Mouse (Mus musculus) CD4-positive helper T cell, adult 2 months (primary cell): ENCODE measurements around the gene Gimap5.

Experiments
- DNase-seq: peaks from one replicate; pipeline ENCODE4 v3.0.0-alpha.2; 2012; ENCODE audit warnings: low read depth, missing footprints, low spot score

Gimap5 gene

GRCm38 (mm10) chr6:48739780-48740055 is 6.3 kb upstream of the Gimap5 start:
- DNase-seq = peak; percentile 37

- DNase-seq = peak; percentile 57
These were observed 5.4 kb upstream of the Gimap5 start for GRCm38 (mm10) chr6:48740501-48741169.

- peak; percentile 71 for DNase-seq
These were observed 4.7 kb upstream of the Gimap5 start for GRCm38 (mm10) chr6:48741273-48741672.

- peak; percentile 55 for DNase-seq
These were observed 4.2 kb upstream of the Gimap5 start for GRCm38 (mm10) chr6:48741711-48742206.

GRCm38 (mm10) chr6:48742422-48743351 is 3.3 kb upstream of the Gimap5 start:
- DNase-seq = peak; percentile 73

GRCm38 (mm10) chr6:48745490-48745889 is 507 bp upstream of the Gimap5 start:
- DNase-seq = peak; percentile 52

- peak; percentile 79 for DNase-seq
These were observed 1.3 kb downstream of the Gimap5 start for GRCm38 (mm10) chr6:48747091-48747966.

- peak; percentile 38 for DNase-seq
These were observed 17.7 kb downstream of the Gimap5 start for GRCm38 (mm10) chr6:48763567-48764270.

GRCm38 (mm10) chr6:48764496-48764895 is 18.5 kb downstream of the Gimap5 start:
- no peak for DNase-seq

GRCm38 (mm10) chr6:48768178-48768869 is 22.3 kb downstream of the Gimap5 start:
- DNase-seq = peak; percentile 80

GRCm38 (mm10) chr6:48768933-48769332 is 22.9 kb downstream of the Gimap5 start:
- DNase-seq = no peak

GRCm38 (mm10) chr6:48770696-48771095 is 24.7 kb downstream of the Gimap5 start, which contains the start of gene Gimap3:
Gene Gimap3 (minus strand): TSS chr6:48770851.
- peak; percentile 83 for DNase-seq

GRCm38 (mm10) chr6:48772030-48772429 is 26.0 kb downstream of the Gimap5 start:
- peak; percentile 83 for DNase-seq

GRCm38 (mm10) chr6:48784406-48784805 is 38.4 kb downstream of the Gimap5 start:
- no peak for DNase-seq

- DNase-seq = no peak
These were observed 39.2 kb downstream of the Gimap5 start for GRCm38 (mm10) chr6:48785189-48785588.

- no peak for DNase-seq
These were observed 39.6 kb downstream of the Gimap5 start for GRCm38 (mm10) chr6:48785601-48786000.

- DNase-seq = no peak
These were observed 41.9 kb downstream of the Gimap5 start for GRCm38 (mm10) chr6:48787867-48788266.

- peak; percentile 87 for DNase-seq
These were observed 55.9 kb downstream of the Gimap5 start for GRCm38 (mm10) chr6:48801897-48802296.

GRCm38 (mm10) chr6:48803406-48804051 is 57.5 kb downstream of the Gimap5 start:
- peak; percentile 16 for DNase-seq
